Mouse (Mus musculus) CH12.LX (cell line): Measurements from ENCODE around the gene Gm14685.
"Not testable (repeated sequence)": the region's sequence is repeated elsewhere in the genome, so short reads cannot be mapped to it uniquely, and the experiment has no call there.

Experiments
- CHD2 ChIP-seq: IDR thresholded peaks from 2 replicates; pipeline ENCODE4 v1.6.1; 2011; ENCODE audit warnings: low read length, improper control_type of control experiment
- CTCF ChIP-seq, 2 experiments: IDR thresholded peaks in 1 of 2; conservative IDR thresholded peaks in 1 of 2; 2 replicates each; pipeline ENCODE4 v1.5.1; 2011 to 2012; ENCODE audit warnings: low read depth in 2 of 2, low read length in 2 of 2, improper control_type of control experiment in 1 of 2, inconsistent platforms in 1 of 2, mild to moderate bottlenecking in 1 of 2, moderate library complexity in 1 of 2
- KAT2A ChIP-seq: IDR thresholded peaks from 2 replicates; pipeline ENCODE4 v1.6.1; 2012; ENCODE audit warnings: low read length, improper control_type of control experiment, inconsistent platforms; ENCODE audit not compliant: insufficient replicate concordance
- POLR2A ChIP-seq: IDR thresholded peaks from 2 replicates; pipeline ENCODE4 v1.6.1; 2011; ENCODE audit warnings: low read depth, mild to moderate bottlenecking, improper control_type of control experiment, low read length
- POLR2AphosphoS2 ChIP-seq: IDR thresholded peaks from 2 replicates; pipeline ENCODE4 v1.6.1; 2011; ENCODE audit warnings: low read depth, low read length, improper control_type of control experiment
- RCOR1 ChIP-seq: conservative IDR thresholded peaks from 2 replicates; pipeline ENCODE4 v1.6.1; 2012; ENCODE audit warnings: low read depth, mild to moderate bottlenecking, inconsistent platforms, low read length, improper control_type of control experiment
- UBTF ChIP-seq: IDR thresholded peaks from 2 replicates; pipeline ENCODE4 v1.6.1; 2012; ENCODE audit warnings: low read depth, mild to moderate bottlenecking, inconsistent platforms, low read length, improper control_type of control experiment, moderate library complexity
- ZKSCAN1 ChIP-seq: IDR thresholded peaks from 2 replicates; pipeline ENCODE4 v1.6.1; 2012; ENCODE audit warnings: low read depth, inconsistent platforms, low read length, improper control_type of control experiment, borderline replicate concordance

DNA sequence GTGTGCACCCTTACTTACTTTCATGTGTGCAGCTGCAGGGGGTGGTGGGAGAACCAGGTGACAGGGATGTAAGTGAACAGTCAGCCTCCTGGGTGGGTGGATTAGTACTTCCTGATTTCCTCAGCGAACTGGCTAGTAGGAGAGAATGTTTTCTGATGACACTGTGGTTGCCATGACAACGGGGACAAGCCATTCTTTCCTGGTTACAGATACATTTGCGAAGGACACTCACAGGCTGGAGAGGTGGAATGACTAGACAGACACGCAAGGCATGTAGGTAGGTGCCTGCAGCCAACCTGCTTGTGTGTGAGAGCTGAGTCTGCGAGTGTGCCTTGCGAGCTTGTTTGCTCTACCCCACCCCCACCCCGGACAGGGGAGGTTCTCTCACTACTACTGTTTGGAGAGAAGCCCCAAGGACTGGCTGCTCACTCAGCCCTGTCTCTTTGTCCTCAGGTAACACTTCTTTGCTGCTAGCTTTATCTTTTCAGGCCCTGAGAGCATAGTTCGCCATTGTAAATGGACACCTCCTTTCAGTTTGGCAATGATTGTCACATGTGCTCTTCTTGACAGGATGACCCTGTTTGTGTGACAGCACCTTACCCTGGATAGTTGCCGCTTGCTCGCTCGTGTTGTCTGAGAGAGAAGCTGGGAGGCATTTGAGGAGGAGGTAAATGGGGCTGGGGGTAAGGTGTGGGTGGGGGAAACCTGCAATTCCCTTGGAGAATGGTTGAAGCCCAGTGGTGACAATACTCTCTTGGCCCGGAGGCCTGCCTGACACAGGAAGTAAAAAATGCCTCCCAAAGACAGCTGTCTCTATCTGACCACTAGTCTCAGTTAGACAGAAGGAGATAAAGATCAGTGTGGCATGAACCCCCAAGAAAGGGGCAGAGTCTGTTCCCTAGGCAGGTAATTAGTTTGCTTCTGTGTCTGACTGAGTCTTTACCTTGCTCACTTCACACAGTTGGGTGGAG is 6.3 kb downstream of the Gm14685 start:
- TF ChIP-seq POLR2A; POLR2AphosphoS2; RCOR1; UBTF; CTCF (conservative IDR thresholded peaks at IDR 0.05 in 1 of 2, IDR thresholded peaks at IDR 0.05 in 1 of 2; ENCODE audit: low read depth in 2 of 2, low read length in 2 of 2); KAT2A; CHD2; ZKSCAN1: not testable (repeated sequence)
